Mouse (Mus musculus) left cerebral cortex, adult 11 months (tissue): Measurements from ENCODE around the gene Zcchc3.

ENCODE experiments used
- DNase-seq: peaks from one replicate; pipeline ENCODE4 v3.0.0; 2022; ENCODE audit warnings: low spot score

The Zcchc3 gene

GRCm38 (mm10) chr2:152409781-152410180 lies 5.0 kb downstream of the Zcchc3 start:
- no peak for DNase-seq

DNA sequence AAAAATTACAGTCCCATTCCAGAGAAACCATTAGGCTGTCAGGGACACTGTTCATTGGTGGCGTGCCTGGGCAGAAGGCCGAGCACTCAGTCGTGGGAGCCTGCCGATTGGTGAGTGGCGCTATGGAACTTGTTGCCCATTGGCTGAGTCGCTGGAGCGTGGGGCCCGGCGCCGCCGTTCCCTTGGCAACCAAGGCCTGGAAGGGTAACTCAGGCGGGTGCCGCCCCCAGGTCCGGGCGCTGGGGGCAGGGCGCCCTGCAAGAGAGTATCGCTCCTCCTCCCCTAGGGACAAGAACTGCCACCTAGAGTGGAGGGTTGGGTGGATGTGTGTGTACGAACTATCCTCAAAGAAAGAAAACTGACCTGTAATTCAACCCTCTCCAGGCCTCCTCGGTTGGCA lies 8.7 kb downstream of the Zcchc3 start:
- DNase-seq = peak; percentile 94

DNA sequence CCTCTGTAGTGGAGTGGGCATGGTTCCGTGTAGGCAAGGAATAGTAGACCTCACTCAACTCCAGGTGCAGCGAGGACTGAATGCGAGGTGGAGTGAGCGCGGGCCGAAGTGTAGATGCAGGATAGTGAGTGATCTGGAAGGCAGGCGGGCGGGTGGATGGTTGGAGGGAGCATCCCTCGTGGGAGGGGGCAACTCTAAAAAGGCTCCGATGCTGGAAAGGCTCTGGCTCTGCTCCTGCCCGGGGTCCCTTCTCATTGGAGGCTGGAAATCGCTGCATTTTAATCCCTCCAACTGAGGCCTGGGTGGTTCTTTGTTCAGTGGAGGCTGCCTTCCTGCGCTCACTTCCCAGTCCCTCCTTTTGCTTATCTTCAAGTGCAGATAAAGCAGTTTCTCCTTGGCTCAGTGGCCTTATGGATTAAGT lies 15.7 kb downstream of the Zcchc3 start:
- no peak for DNase-seq

GRCm38 (mm10) chr2:152398691-152399090 lies 16.1 kb downstream of the Zcchc3 start:
- DNase-seq = peak; percentile 90

DNA sequence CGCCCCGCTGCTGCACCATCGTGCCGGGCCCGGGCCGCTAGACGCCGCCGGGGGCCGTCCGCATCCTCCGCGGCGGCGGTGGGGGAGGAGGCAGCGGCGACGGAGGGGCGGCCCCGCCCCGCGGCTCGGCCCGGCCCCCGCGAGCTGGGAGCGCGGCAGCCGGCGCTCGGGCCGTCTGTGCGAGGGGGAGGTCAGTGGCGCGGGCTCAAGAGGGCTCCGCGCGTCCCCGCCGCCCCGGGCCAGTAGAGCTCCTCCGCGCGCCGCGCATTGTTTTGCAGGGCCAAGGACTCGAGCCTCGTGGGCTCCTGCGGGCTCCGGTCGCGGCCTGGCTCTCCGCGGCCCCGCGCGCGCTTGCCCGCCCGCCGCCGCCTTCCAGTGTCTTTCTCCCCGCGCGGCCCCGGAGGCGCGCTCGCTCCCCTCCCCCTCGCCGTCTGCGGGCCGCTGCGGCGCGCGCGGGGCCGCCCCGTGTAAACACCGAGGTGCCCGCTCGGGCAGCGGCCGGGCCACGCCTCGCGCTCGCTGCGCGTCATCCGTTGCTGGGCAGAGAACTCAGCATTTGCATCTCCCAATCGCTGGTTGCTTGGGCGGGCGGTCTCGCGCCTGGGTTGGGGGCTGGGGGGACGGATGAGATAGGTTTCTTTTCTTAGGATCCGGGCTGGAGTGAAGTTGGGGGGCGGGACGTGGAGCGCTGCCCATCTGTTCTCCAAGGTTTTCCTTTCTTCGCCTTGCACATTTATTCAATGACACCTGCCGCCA lies 17.0 kb downstream of the Zcchc3 start, which contains the start of gene Sox12:
Gene Sox12 (minus strand): TSS at position 384 of the 756 bp plus-strand sequence.
- DNase-seq = peak; percentile 92

DNA sequence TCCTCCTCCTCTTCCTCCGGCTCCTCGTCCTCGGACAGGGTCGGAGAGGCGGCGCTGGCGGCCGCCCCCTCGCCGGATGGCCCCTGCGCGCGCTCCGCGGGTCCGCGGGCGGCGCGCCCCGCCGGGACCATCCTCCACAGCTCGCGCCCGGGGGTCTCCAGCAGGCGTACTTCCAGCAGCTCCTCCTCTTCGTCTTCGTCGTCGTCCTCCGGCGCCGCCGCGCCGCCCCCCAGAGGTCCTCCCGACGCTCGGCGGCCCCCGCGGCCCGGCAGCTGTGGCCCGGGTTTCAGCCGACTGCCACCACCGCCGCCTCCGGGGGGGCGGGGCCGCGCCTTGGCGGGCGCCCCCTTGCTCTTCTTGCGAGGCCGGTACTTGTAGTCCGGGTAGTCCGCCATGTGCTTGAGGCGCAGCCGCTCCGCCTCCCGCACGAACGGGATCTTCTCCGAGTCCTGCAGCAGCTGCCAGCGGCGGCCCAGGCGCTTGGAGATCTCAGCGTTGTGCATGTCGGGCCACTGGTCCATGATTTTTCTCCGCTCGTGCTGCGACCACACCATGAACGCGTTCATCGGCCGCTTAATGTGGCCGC lies 17.7 kb downstream of the Zcchc3 start:
- DNase-seq = peak; percentile 82

- DNase-seq = peak; percentile 89
These were observed 18.5 kb downstream of the Zcchc3 start for GRCm38 (mm10) chr2:152396110-152397003.

DNA sequence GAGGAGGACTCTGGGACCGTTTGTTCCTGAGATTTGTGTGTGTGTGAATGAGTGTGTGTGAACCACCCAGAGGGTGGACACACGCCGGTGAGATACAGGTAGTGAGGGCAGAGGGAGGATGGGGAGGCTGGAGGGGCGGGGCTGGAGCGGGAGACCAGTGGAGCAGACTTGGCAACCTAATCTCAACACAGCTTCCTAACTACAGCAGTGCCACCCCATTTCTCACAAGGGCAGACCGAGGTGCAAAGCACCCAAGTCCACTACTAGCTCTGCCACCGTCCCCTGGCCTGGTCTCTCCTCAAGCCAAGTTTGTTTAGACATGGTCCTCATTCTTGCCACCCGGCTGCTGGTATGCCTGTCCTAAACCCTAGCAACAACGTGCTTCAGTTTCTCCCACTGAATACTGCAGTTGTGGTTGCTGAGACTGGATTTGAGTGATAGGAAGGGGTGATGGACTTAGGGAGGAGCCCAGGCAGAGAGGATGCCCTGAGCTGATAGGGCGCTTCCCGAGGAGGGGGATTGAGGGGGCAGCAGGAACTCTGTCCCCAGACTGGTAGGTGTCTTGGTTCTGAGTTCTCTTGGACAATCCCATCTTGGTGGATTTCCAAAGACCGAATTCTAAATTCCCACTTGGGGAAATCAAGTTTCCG lies 19.4 kb downstream of the Zcchc3 start:
- DNase-seq = no peak

GRCm38 (mm10) chr2:152393225-152394017 lies 21.4 kb downstream of the Zcchc3 start:
- DNase-seq = no peak

GRCm38 (mm10) chr2:152392786-152393185 lies 22.0 kb downstream of the Zcchc3 start:
- no peak for DNase-seq

- no peak for DNase-seq
These were observed 30.6 kb downstream of the Zcchc3 start for GRCm38 (mm10) chr2:152384191-152384590.

- DNase-seq = no peak
These were observed 38.5 kb downstream of the Zcchc3 start, which contains the start of gene Nrsn2 for GRCm38 (mm10) chr2:152376345-152376741. TSS of gene Nrsn2 (minus strand) at chr2:152376638.

- peak; percentile 55 for DNase-seq
These were observed 39.0 kb downstream of the Zcchc3 start for GRCm38 (mm10) chr2:152375652-152376344.

GRCm38 (mm10) chr2:152373547-152373946 lies 41.3 kb downstream of the Zcchc3 start:
- DNase-seq = no peak

DNA sequence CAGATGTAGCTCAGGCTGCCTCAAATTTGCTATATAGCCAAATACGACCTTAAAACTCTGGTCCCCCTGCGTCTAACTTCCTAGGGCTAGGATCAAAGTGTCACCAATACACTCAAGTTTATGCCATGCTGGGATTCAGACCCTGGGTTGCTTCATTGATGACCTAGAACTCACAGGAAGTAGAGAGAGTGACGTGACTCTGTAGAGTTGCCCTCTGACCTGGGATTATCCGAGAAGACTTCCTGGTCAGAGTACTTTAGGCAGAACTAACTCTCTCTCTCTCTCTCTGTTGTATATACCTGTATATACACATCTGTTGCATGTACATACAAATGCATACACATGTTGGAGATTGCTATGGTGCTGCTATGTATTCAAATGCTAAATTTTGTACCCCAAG lies 42.2 kb downstream of the Zcchc3 start:
- no peak for DNase-seq

GRCm38 (mm10) chr2:152372104-152372503 lies 42.7 kb downstream of the Zcchc3 start:
- DNase-seq = no peak

DNA sequence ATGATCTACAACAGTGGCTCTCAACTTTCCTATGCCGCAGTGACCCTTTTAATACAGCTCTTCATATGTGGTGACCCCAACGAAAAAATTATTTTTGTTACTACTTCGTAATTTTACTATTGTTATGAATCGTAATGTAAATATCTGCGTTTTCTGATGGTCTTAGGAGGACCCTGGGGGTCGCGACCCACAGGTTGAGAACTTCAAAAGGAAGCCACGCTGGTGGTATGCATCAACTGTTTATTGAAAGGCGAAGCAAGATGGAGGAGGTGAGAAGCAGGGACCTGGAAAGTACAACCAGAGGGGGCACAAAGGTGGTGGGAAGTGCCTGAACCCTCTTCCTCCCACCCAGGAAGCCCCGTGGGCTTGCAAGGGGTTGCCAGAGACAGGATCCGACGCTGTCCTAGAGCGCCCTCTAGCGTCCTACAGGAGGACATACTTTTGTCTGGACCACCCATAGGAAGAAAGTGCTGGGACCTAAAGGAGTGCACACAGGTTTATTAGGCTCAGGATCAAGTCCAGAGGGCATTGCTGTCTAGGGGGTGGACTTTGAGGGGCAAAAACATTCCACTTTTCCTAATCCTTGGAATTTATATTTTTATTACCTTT lies 46.2 kb downstream of the Zcchc3 start:
- DNase-seq = no peak

GRCm38 (mm10) chr2:152367917-152368316 lies 46.9 kb downstream of the Zcchc3 start:
- DNase-seq = no peak

DNA sequence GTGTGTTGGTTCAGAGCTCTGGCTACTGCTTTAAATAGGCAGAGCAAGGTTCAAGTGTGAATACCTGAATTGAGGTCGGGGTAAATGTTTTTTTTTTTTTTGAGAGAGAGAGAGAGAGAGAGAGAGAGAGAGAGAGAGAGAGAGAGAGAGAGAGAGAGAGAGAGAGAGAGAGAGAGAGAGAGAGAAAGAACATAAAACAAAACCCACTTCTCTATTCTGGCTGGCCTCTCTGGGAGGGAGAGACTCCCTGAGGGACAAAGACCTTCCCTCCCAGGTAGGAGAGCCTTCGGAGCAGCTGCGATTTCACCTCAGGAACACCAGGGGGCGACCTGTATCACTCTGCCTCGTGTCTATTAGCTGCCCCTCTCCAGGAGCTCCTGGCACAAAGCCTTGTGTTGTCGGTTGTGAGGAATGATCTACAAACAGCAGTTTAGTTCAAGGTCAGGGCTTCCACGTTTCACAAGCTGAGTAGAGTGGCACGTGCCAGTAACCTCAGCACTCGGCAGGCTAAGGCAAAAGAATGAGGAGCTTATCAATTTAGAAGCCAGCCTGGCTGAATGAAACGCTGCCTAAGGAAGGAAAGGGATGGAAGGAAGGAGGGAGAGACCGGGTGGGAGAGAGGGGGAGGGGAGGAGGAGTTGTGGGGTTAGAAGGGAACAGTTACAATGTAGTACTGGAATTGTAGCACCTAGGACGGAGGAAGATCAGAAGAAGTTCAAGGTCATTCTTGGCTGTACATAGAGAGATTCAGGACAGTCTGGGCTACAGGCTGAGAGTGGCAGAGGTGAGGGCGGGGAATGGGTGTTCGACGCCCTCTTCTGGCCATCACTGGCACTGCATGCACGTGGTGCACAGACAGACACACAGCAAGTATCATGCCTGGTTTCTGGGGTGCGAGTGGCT lies 51.3 kb downstream of the Zcchc3 start:
- DNase-seq = peak; percentile 46
